Mouse (Mus musculus) G1E-ER4 (cell line): ENCODE data around the gene Luc7l3. TPM values are rescaled to one million over a fixed set of nuclear protein-coding genes. Genes with fewer than 3 reads are reported as not detected.

Experiments used
- GATA1 ChIP-seq: IDR thresholded peaks from one replicate; pipeline ENCODE4 v1.8.0; 2012; ENCODE audit warnings: low read length, inconsistent platforms
- polyA plus RNA-seq: library from polyadenylated mRNA; stranded (reverse); fragments of >175 nt; gene quantifications from 2 replicates; pipeline ENCODE4 v1.2.3, GENCODE M21; 2012

The Luc7l3 gene
- polyA plus RNA-seq, 1 experiment = 34.4 TPM

DNA sequence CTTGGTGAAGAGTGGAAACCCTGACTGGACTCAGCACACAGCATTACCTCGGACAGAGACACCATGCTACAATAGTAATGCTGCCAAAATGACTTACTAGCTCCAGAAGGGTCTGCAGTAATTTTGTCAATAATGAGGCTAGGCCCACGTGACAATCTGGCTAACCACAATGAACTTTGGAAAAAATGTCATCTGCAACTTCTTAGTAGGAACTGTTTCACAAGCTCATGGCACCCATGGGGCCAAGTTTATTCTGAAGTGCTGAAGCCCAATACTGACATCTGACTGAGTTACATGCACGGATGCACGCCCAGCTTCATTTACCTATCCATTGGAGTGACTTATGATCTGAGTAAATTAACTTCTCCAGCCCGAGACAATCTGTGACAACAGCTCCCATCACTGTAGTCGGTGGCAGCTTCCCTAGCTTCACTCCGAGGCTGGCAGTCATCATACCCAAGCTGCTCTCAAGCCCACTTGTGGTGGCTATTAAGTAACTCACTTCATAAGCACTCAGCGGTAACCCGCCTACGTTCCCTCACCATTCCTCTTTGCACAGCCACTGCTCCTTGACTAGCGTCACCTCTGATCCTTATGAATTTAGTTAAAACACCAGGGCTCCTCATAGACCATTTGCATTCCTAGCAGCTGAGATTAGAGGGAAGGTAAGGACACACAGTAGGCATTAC lies 35.8 kb downstream of the Luc7l3 start:
- TF ChIP-seq GATA1 = no peak

DNA sequence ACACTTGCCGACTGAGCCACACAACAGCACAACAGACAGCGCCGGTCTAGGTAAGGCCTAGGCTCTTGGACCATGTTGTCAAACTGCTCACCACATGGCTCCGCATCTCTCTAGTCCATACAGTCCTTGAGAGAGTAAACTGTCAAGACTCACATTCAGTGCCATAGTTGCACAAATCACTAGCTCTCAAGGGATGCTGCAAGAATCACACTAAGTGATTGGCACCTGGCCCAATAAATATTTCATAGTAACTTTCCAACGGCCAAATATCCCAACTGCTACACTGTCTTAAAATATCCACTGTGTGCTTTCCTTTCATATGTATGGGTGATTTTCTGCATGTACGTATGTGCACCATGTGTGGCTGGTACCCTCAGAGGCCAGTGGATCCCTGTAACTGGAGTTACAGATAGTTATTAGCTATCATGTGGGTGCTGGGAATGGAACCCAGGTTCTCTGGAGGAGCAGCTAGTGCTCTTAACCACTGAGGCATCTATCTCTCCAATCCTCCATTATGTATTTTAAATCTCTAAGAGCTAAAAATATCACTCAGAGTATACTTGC lies 38.2 kb downstream of the Luc7l3 start:
- TF ChIP-seq GATA1 = no peak

DNA sequence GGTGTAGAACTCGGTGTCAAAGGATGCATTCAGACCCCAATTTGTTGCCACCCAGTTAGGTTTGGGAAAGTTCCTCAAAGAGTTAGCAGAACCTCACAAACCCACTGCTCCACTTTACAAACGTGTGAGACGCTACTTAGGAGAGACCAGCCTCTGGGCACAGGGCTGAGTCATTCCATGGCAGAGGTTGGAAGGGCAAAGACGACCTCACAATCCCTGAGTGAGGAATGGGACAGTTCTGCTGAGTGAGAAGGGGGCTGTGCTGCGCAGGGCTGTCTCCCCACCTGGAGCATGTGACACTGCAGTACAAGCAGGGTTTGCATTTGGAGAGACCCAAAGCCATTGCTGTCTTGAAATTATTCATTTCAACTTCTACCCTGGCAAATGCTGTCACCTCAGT lies 39.5 kb downstream of the Luc7l3 start:
- TF ChIP-seq GATA1 = no peak

DNA sequence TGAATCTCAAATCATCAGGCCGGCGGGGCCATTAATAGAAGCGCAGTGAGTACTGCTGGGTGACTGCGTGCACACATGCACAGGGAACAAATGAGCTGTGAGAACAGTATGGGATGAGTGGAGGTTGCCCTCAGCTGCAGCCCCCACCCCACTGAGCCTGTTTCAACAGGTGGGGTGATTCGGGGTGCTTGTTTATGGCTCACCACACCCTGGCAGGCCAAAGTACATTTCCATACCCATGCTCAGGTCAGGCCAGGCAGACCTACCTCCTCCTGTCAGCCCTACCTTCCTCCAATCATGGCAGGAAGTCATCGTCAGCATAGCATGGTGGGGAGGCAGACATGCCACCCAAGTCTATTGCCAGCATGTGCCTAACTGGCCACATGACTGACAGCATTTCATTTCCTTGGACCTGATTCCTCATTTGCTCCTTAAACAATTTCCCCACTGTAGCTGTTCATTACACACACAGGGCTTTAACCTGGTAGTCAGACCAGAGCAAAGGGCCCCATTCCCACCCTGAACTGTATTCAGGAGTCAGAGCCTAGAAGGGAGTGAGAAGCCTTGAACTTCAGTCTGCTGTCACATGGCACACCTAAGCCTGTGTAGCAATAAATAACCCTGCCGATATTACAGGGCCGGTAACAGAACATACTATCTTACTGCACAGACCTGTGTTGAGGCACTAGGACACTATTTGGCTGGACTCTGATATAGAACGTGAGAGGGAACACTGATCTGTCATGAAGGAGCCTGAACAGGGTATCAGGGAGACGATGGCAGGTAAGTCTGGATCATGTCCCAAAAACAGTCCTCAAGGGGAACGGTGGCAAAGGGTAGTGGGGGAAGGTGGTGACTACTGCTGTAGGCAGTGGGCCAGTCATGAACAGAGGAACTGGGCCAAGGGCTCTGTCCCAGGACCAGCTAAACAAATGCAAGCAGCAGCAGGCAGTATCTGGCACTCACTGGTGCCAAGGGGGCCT lies 40.3 kb downstream of the Luc7l3 start, which contains the start of gene Gm21885:
TSS of gene Gm21885 (plus strand) at position 675 of the 983 bp plus-strand sequence.
- no peak for TF ChIP-seq GATA1

DNA sequence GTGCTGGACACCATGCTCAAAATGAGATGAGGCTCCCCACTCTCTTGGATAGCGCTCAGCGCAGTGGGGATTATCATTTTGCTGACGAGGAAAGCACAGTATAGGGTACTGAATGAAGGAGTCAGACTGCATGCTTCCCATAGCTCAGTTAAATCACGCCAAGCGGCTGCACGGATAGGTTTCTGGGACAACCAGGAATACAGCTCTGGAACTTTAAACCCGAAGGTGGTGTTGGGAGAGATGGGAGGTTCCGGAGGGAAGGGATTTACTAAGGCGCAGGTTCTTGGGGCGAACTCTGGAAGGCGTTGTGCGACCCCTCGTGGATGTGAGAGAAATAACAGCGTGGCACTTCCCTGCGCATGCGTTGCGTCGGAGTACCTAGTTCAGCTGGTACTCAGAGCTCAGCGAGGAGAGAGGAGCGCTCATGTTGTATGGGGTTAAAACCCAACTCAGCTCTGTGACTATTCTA lies 44.9 kb downstream of the Luc7l3 start:
- no peak for TF ChIP-seq GATA1

DNA sequence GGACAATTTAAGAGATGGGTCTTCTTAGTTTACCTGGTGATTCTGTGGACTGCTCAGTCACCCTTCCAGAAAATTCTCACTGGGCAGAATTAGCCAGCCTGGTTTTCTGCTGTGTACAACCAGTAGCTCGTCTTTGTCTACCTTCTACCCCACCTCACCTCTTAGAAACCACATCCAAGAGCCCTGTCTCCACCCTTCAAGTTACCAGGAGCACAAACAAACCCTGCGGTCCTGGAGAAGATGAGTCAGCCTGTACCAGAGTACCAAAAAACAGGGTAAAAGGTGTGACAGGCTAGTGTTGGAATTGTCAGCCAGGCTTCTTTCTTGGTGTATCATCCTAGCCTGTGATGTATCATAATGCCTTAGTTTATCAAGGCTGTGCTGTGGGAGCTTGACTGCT lies 46.1 kb downstream of the Luc7l3 start:
- no peak for TF ChIP-seq GATA1

DNA sequence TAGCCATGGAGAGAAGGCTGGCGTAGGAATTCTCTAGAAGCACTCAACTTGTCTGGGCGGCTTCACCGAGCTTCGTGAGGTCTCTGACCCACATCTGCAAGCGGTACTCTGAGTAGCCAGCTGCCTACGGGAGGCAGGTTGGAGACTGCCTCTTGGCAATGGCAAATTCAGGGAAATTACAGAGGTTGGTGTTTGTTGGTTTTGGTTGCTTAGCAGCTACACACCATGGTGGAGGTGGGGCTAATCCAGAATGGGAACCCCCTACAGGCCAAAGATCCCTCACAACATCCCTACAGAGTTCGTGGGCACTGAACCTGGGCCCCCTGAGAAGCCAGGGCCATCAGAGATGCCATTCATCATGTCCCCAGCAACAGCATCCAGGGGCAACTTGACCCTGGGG lies 46.6 kb downstream of the Luc7l3 start:
- no peak for TF ChIP-seq GATA1

DNA sequence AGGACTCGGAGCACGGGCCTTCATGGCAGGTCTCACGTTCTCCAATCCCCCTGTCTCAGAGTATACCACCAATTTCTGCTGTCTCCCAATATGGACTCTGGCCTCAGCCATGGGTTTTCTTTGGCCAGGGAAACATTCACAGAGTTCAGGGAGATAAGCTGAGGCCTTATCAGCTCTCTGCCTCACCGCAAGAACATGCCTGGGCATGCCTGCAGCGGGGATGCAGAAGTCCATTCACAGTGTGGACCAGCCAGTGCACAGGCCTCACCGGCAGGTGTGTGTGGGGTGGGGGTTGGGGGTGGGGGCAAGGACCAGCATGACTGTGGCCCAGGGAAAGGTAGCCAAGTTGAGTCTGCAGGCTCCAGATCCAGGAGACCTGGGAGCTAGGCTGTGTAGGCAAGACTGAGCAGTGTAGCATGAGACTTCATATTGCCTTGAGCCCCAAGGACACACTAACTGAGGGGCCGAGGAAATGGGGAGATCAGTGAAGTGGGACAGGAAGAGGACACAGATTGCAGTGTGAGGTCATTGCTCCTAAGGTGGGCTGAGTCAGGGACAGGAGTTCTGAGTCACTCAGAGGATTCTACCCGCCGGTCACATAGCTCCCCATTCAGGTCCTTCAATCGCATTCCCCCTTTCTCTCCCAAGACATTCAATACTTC lies 47.5 kb downstream of the Luc7l3 start:
- TF ChIP-seq GATA1 = peak; percentile 66

DNA sequence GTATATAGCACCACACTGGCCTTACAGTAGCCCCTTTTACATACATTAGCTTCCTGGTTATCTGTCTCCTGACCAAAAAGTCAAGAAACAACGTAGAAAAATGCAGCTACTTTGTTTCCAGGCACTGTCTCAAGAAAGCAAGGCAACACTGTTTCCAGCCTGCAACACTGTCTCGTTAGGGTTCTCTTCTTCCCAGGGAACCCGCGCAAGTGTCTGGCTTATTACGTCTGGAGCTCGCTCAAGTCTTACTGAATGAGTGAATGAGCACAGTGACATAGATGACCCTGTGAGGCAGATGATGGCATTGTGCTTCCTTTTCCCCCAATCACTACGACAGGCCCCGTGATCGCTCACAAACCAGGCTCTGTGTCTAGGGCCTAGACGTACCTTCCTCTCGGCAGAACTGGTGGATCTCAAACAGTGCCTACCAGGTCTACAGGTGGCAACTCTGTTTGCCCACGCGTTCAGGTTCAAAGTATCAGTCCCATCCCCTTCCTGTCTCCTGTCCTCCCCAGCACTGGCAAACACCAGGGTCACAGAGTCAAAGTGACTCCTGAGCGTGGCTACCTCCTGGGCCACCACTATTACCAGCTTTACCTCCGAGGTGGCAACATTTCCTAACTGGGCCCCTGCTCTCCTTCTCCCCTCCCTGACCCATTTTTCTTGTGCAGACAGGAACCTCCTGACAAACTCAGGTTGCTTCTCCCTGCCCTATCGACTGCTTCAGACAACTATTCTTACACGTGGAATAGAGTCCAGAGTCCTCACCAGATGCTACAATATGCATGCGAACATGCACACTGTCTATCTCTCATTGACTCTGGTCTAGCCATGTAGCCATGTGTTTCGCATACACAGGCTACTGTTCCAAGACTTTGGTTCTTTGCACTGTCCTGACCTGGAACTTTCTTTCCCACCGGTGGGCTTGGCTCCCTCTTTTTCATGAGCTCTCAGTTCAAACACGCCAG lies 48.5 kb downstream of the Luc7l3 start:
- TF ChIP-seq GATA1 = no peak

DNA sequence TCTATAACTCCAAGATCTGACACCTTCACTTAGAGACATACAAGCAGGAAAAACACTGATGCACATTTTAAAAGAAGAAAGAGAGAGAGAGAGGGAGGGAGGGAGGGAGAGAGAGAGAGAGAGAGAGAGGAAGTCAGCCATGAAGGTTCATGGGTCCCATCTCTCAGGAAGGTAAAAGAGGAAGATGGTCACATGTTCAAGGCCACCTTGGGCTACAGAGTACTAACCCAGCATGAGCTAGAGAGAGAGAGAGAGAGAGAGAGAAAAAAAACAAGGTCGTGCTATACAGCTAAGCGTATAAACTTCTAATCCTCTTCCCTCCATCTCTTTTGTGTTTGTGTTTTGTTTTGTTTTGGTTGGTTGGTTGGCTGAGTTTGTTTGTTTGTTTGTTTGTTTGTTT lies 50.8 kb downstream of the Luc7l3 start:
- TF ChIP-seq GATA1 = no peak

DNA sequence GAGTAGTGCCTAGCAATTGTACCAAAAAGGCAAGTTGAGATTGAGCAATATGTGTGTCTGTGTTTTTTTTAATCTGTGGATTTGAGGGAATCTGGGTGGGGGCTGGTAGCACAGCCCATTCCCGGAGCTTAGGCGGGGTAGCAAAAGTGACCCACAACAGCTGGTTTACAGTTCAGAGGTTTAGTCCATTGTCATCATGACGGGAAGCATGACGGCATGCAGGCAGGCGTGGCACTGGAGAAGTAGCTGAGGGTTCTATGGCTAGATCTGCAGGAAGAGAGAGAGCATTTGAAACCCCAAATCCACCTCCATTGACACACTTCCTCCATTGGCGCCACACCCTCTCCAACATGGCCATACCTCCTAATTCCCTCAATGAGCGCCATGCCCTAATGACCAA lies 51.9 kb downstream of the Luc7l3 start:
- TF ChIP-seq GATA1 = no peak

DNA sequence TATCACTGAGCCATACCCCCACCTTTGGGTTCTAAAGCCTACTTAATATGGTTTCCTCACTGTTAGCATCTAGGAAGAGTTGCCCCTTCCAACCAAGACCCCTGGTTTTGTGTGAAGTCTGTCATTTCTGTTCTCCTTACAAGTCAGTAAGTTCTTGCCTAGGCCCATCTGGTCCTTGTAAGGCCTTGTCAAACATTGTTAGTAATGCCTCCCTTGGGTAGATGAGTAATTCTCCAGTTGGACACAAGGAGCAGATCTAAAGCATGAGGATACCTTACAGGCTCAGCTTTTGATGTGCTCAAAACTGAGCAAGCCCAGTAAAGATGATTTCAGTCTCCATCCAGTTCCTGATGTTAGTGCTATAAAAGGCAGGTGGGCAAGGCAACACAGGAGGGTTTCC lies 53.0 kb downstream of the Luc7l3 start:
- TF ChIP-seq GATA1 = no peak

DNA sequence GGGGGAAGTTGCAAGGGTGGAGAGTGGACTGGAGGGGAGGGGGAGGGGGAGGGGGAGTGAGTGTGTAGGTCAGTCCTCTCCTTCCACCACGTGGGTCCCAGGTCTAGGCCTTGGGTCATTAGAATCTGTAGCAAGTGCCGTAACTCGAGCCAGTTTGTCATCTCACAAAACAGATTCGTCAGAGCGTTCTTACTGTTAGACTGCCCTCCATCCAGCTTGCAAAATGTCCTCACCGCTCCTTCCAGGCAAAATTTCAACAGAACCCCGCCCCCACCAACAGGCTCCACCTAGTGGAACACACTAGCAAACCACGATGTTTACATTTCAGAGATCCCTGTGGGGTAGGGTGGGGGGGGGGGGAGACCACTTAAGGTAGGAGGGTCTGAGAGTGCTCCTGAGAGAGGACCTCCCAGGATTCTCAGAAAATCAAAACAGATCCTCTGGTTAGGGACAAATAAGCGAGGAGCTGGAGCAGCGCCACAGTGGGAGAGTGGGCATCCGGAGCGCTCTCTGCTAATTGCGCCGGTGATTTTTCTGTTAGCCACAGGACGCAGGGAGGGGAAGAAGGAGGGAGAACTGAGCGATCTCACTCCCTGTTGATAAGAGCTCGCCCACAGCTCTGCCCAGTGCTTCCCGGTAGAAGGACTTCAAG lies 56.5 kb downstream of the Luc7l3 start:
- no peak for TF ChIP-seq GATA1

DNA sequence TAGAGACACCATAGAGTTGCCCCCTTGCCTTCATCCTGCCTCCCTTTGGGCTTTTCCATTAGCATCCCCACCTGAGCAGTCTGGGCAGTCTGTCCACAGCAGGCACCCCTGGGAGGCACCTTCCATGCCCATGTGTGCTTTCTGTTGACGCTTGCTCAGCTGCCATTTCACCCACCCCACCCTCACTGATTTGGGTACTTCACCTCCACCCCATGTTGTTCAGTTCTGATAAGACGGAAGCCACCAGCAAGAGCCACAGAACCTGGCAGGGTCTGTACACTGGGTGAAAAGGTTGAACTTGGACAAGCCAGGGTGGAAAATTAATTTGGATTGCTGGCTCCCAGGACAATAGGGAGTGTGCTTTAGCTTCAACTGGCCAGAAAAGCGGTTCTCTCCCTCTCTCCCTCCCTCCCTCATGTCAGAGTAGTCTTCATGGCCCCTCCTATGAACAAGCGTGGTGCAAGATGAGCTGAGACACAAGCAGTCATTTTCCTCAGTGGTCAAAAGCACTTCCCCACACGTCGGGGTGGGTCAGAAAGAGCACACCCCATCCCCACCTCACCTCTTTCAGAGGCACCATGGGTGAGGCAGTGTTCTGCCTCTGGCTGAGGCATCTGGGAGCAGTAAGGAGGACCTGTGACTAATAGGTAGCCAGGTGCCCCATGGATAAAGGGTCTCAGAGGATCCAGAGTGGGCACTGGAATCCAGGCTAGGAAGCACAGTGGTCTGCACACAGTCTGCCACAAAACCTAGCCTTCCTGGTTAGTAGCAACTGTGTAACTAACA lies 60.0 kb downstream of the Luc7l3 start:
- no peak for TF ChIP-seq GATA1
